12 mouse cellular contexts compared by ENCODE assay signal in genomic region chr12:76085956-76086905, GRCm38 (mm10).
DNase-seq lines count a peak whose midpoint lies in the region; ATAC-seq lines count a peak whose summit lies in the region.
"Had no signal": no experiment of that assay in that cellular context is flagged by ENCODE, and none has a peak within 500 bp of the region (broad histone marks: within the 10 kb centered on the region; RNA-seq: fewer than 3 reads in every experiment).

No protein-coding gene starts in this region.

- no peak overlapping the region for H3K27ac ChIP-seq in embryonic facial prominence, embryonic 13.5 days
- H3K27ac ChIP-seq in embryonic facial prominence, embryonic 10.5 days (replicated peaks), result no peak overlapping the region
- H3K27ac ChIP-seq: hindbrain, embryonic 14.5 days had no signal

- no peaks in the 10 kb centered on the region for H3K27me3 ChIP-seq in embryonic facial prominence, embryonic 13.5 days
- H3K27me3 ChIP-seq in embryonic facial prominence, embryonic 10.5 days (replicated peaks; ENCODE audit: low read depth, poor library complexity, severe bottlenecking), result no peaks in the 10 kb centered on the region

- peaks cover 35% of the 10 kb centered on the region for H3K36me3 ChIP-seq in embryonic facial prominence, embryonic 13.5 days
- H3K36me3 ChIP-seq in embryonic facial prominence, embryonic 10.5 days (replicated peaks), result peaks cover 78% of the 10 kb centered on the region

- peaks cover 26% of the 10 kb centered on the region for H3K4me1 ChIP-seq in embryonic facial prominence, embryonic 13.5 days
- H3K4me1 ChIP-seq in embryonic facial prominence, embryonic 10.5 days, result peaks cover 34% of the 10 kb centered on the region

- H3K4me3 ChIP-seq in embryonic facial prominence, embryonic 13.5 days, result no peak overlapping the region
- no peak overlapping the region for H3K4me3 ChIP-seq in embryonic facial prominence, embryonic 10.5 days

- DNase-seq in embryonic facial prominence, embryonic 10.5 days (ENCODE audit: low spot score), result no peak
- DNase-seq in B cell, adult 2 months, result peak; percentile 52 to 60
- peak; percentile 85 for DNase-seq in gonadal fat pad, adult 2 months (ENCODE audit: low read depth)
- no peak for DNase-seq in gastrocnemius, adult 18-20 months (ENCODE audit: low spot score)
- DNase-seq in adipocyte (ENCODE audit: low spot score), result no peak
- no peak for DNase-seq in adrenal gland, postnatal 14 days
- DNase-seq: gastrocnemius, postnatal 36 days; lung, embryonic 14.5 days; right cerebral cortex, postnatal 25 days had no signal

- WGBS in embryonic facial prominence, embryonic 13.5 days, result 44% methylated on average over 15 of the region's 15 CpGs
- 50% methylated on average over 15 of the region's 15 CpGs for WGBS in embryonic facial prominence, embryonic 10.5 days

- H3K9ac ChIP-seq in embryonic facial prominence, embryonic 13.5 days, result no peak overlapping the region
- H3K9ac ChIP-seq: hindbrain, embryonic 14.5 days; lung, embryonic 14.5 days had no signal

- H3K9me3 ChIP-seq in embryonic facial prominence, embryonic 13.5 days, result no peaks in the 10 kb centered on the region
- no peaks in the 10 kb centered on the region for H3K9me3 ChIP-seq in embryonic facial prominence, embryonic 10.5 days

- peak overlapping the region; percentile 1; the same call in 1 of the 2 replicates for H3K4me2 ChIP-seq in embryonic facial prominence, embryonic 13.5 days
- H3K4me2 ChIP-seq: hindbrain, embryonic 14.5 days; lung, embryonic 14.5 days had no signal

- no peak for ATAC-seq in embryonic facial prominence, embryonic 13.5 days (ENCODE audit: insufficient number of reproducible peaks, insufficient read depth, low FRiP score, low TSS enrichment, low read depth)
- peak; percentile 70 for ATAC-seq in megakaryocyte, adult 5-6 weeks (ENCODE audit: poor library complexity, severe bottlenecking)

Comparison
In these comparisons a context has a peak if more than half of its experiments do, and no peak if none do; other contexts are left out.
1. DNase-seq: peak in B cell, adult 2 months (2 of 2) and gonadal fat pad, adult 2 months (single experiment); none in embryonic facial prominence, embryonic 10.5 days (single experiment), gastrocnemius, adult 18-20 months (single experiment), adipocyte (single experiment) and adrenal gland, postnatal 14 days (single experiment).